Mouse (Mus musculus) liver, adult 2 months (tissue): ENCODE measurements around the gene Dnttip2. TPM values are rescaled to one million over a fixed set of nuclear protein-coding genes. Genes with fewer than 3 reads are reported as not detected.

Experiments
- DNase-seq: peaks from one replicate; pipeline ENCODE4 v3.0.0-alpha.2; 2011; ENCODE audit warnings: low read depth, low spot score; ENCODE audit errors: extremely low read depth
- H3K27ac ChIP-seq: fragments of 200-500 bp; replicated peaks from 2 replicates; pipeline ENCODE4 v1.5.1; 2012; ENCODE audit warnings: low read depth, mild to moderate bottlenecking, control low read depth, inconsistent platforms, low read length; ENCODE audit not compliant: insufficient read depth
- H3K27me3 ChIP-seq: fragments of 200-500 bp; 2 replicates; pipeline ENCODE4 v1.6.1; 2012; ENCODE audit warnings: mild to moderate bottlenecking, moderate library complexity, low read length, inconsistent platforms; ENCODE audit not compliant: control insufficient read depth, insufficient read depth
- H3K36me3 ChIP-seq: fragments of 200-500 bp; 2 replicates; pipeline ENCODE4 v1.6.1; 2012; ENCODE audit warnings: low read length, inconsistent platforms; ENCODE audit not compliant: control insufficient read depth, insufficient read depth
- H3K4me1 ChIP-seq: fragments of 200-500 bp; 2 replicates; pipeline ENCODE4 v1.6.1; 2011; ENCODE audit warnings: low read length; ENCODE audit not compliant: control insufficient read depth, insufficient read depth
- H3K4me3 ChIP-seq: fragments of 200-500 bp; 2 replicates; pipeline ENCODE4 v1.5.1; 2011; ENCODE audit warnings: low read depth, mild to moderate bottlenecking, control low read depth, low read length, moderate library complexity; ENCODE audit not compliant: insufficient read depth
- H3K79me2 ChIP-seq: fragments of 200-500 bp; 2 replicates; pipeline ENCODE4 v1.6.1; 2012; ENCODE audit warnings: inconsistent platforms, mild to moderate bottlenecking, low read length, moderate library complexity; ENCODE audit not compliant: control insufficient read depth, insufficient read depth
- H3K9ac ChIP-seq: fragments of 200-500 bp; 2 replicates; pipeline ENCODE4 v1.6.1; 2012; ENCODE audit warnings: low read depth, mild to moderate bottlenecking, control low read depth, inconsistent platforms, low read length
- CTCF ChIP-seq: fragments of 200-500 bp; IDR thresholded peaks from 2 replicates; pipeline ENCODE4 v1.5.1; 2011; ENCODE audit warnings: low read depth, low read length, control low read depth
- POLR2A ChIP-seq: fragments of 200-500 bp; IDR thresholded peaks from 2 replicates; pipeline ENCODE4 v1.6.1; 2011; ENCODE audit warnings: low read length, control low read depth; ENCODE audit not compliant: insufficient read depth; ENCODE audit errors: extremely low read depth
- WGBS: fragments of 180-500 bp; shearing (Covaris S2); methylation state at CpG from one replicate; pipeline ENCODE4 v1.1.7; 2018; 5-methylcytosine and 5-hydroxymethylcytosine counted together
- polyA plus RNA-seq: library from polyadenylated mRNA; depleted of rRNA; stranded (reverse); fragments of >200 nt; gene quantifications from 2 replicates; pipeline ENCODE4 v1.2.3, GENCODE M21; 2012
- total RNA-seq: library from RNA; depleted of rRNA; stranded (reverse); fragments of >200 nt; gene quantifications from 2 replicates; pipeline ENCODE4 v1.2.3, GENCODE M21; 2014

Dnttip2 gene
- total and polyA plus RNA-seq, 2 experiments, result 3.6 to 17.7 TPM

DNA sequence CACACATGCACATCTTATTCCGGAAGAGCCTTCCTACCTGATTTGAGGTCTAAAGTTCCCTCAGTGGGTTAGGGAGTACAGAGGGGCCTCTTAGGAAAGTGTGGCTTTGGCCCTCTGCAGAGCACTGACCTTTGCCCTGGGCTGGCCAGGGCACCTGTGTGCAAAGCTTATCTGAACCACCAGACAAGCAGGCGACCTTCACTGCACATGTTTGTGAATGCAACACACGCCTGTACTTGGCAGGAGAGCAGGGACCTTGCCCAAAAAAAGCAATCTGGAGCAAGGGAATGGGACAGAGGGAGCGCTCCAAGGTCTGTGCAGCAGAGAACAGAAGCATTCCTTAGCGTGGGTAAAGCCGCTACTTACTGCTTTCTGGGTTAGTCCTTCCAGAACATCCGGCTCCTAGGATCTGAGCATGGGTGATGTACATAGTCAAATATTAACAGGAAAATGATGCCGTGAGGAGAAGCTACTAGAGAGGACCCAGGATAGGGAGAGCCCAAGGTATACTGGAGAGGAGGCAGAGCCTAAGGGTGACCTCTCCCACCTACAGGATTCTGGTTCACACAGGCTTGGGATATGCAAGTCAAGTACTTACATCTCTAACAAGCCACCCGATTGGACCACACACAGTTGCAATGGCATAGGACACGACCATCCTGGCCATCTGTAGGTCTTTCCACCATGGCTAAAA is 38.9 kb downstream of the Dnttip2 start:
- H3K4me1 ChIP-seq, result peaks cover 4% of the 10 kb centered on the region; the same call in 1 of the 2 replicates
- H3K36me3 ChIP-seq, result no peaks in the 10 kb centered on the region
- H3K27me3 ChIP-seq, result no peaks in the 10 kb centered on the region
- no peaks in the 10 kb centered on the region for H3K79me2 ChIP-seq
- peak; percentile 94 for DNase-seq
- H3K27ac ChIP-seq, result no peak overlapping the region
- 29% methylated on average over 10 of the region's 10 CpGs for WGBS
- no peak overlapping the region for H3K4me3 ChIP-seq
- H3K9ac ChIP-seq, result no peak overlapping the region
- TF ChIP-seq CTCF (no peak), POLR2A (no peak)

- Histone ChIP-seq H3K4me1 (peaks cover 4% of the 10 kb centered on the region; the same call in 1 of the 2 replicates), H3K79me2 (no peaks in the 10 kb centered on the region), H3K36me3 (no peaks in the 10 kb centered on the region), H3K9ac (no peak overlapping the region), H3K27me3 (no peaks in the 10 kb centered on the region), H3K4me3 (no peak overlapping the region), H3K27ac (no peak overlapping the region)
- WGBS, result 80% methylated on average over 7 of the region's 7 CpGs
- no peak for DNase-seq
- no peak for TF ChIP-seq POLR2A
- no peak for TF ChIP-seq CTCF
Measured at GRCm38 (mm10) chr3:122313936-122314335, 39.7 kb downstream of the Dnttip2 start.

DNA sequence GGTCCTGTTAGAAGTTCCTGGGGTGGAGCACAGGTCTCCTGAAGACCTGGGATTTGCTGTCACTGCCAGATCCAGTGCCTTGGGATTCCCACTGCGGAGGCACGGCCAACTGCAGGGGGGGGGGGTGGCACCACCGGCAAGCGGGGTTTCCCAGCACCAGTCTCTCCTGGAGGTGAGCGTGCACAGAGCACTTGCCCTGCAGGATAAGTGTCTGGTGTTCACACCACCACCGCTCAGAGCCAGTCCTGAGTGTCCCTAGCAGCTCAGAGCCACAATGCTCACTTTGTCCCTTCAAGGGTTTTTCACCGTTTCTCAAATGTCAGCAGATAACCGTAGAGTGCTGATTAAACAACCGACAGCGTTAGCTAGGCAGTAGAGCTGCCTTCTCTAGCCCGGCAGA is 42.4 kb downstream of the Dnttip2 start:
- Histone ChIP-seq H3K9ac (no peak overlapping the region), H3K27ac (no peak overlapping the region), H3K36me3 (no peaks in the 10 kb centered on the region), H3K27me3 (no peaks in the 10 kb centered on the region), H3K4me1 (peaks cover 4% of the 10 kb centered on the region; the same call in 1 of the 2 replicates), H3K79me2 (no peaks in the 10 kb centered on the region), H3K4me3 (no peak overlapping the region)
- TF ChIP-seq CTCF (no peak), POLR2A (no peak)
- no peak for DNase-seq
- WGBS, result 33% methylated on average over 11 of the region's 11 CpGs

DNA sequence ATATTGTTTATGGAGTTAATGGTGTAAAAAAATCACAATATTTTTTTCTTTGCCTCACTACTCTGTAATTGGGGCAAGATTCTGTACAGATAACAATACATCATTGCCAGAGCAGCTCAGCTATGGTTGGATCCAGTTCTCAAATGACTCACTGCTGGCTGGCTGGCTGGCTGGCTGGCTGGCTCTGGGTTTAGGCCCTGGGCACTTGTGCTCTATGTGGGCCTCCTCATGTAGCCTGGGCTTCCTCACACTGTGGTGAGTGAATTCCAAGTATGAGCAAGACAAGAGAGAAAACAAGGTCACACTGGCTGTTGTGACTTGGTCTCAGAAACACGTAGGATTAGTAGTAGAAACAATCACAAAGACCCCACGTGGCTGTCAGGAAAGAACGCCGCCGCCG is 43.2 kb downstream of the Dnttip2 start:
- no peaks in the 10 kb centered on the region for H3K36me3 ChIP-seq
- no peak overlapping the region for H3K27ac ChIP-seq
- no peak overlapping the region for H3K9ac ChIP-seq
- H3K79me2 ChIP-seq, result no peaks in the 10 kb centered on the region
- H3K4me3 ChIP-seq, result no peak overlapping the region
- no peaks in the 10 kb centered on the region for H3K27me3 ChIP-seq
- no peak for TF ChIP-seq POLR2A
- TF ChIP-seq CTCF, result no peak
- 97% methylated on average over 6 of the region's 6 CpGs for WGBS
- H3K4me1 ChIP-seq, result peaks cover 4% of the 10 kb centered on the region; the same call in 1 of the 2 replicates
- DNase-seq, result no peak

- Histone ChIP-seq H3K27me3 (no peaks in the 10 kb centered on the region), H3K9ac (no peak overlapping the region), H3K79me2 (no peaks in the 10 kb centered on the region), H3K4me3 (no peak overlapping the region), H3K4me1 (no peaks in the 10 kb centered on the region), H3K27ac (no peak overlapping the region), H3K36me3 (no peaks in the 10 kb centered on the region)
- no peak for DNase-seq
- TF ChIP-seq CTCF, result no peak
- no peak for TF ChIP-seq POLR2A
- 77% methylated on average over 9 of the region's 9 CpGs for WGBS
Measured at GRCm38 (mm10) chr3:122322226-122322625, 48.0 kb downstream of the Dnttip2 start.

- WGBS, result 92% methylated on average over 6 of the region's 6 CpGs
Measured at GRCm38 (mm10) chr3:122323841-122324240, 49.7 kb downstream of the Dnttip2 start.

More at GRCm38 (mm10) chr3:122323841-122324240, 49.7 kb downstream of the Dnttip2 start:
- no peak for DNase-seq
- Histone ChIP-seq H3K27ac (no peak overlapping the region), H3K27me3 (no peaks in the 10 kb centered on the region), H3K4me3 (no peak overlapping the region), H3K9ac (no peak overlapping the region), H3K36me3 (no peaks in the 10 kb centered on the region), H3K79me2 (no peaks in the 10 kb centered on the region), H3K4me1 (no peaks in the 10 kb centered on the region)
- no peak for TF ChIP-seq POLR2A
- TF ChIP-seq CTCF, result no peak
